Mouse (Mus musculus) neural tube, embryonic 12.5 days (tissue): Measurements from ENCODE around the gene Lep. TPM values are rescaled to one million over a fixed set of nuclear protein-coding genes. Genes with fewer than 3 reads are reported as not detected.

Source experiments
- microRNA-seq: library from miRNA; unstranded; fragments of <30 nt; microRNA quantifications from one replicate; pipeline ENCODE4, GENCODE M21; 2017
- polyA plus RNA-seq: library from polyadenylated mRNA; unstranded; fragments of >200 nt; fragmentation: Nextera tagmentation; extraction: Ambion mirVana; gene quantifications from 2 replicates; pipeline ENCODE4 v1.2.1, GENCODE M21; 2016

The Lep gene
- polyA plus RNA-seq, 1 experiment from 2014 or later, result not detected

Small RNA genes lying within 50 kb of the gene (microRNA-seq; reads per million reads assigned to microRNA genes)
- gene Mir129-1, result 6.3 reads per million, percentile 18 among the genes with 10 or more reads in this experiment

Other genes with a start within 250 kb of the Lep start
- 6.5 and 6.9 TPM in 2 replicates for gene Lrrc4, start 228.5 kb upstream of the Lep start, polyA plus RNA-seq
- 50.3 and 56.0 TPM in 2 replicates for gene Rbm28, start 104.8 kb downstream of the Lep start, polyA plus RNA-seq
- 2.1 and 2.9 TPM in 2 replicates for gene Prrt4, start 119.4 kb downstream of the Lep start, polyA plus RNA-seq
- 65.0 and 69.5 TPM in 2 replicates for gene Impdh1, start 156.1 kb downstream of the Lep start, polyA plus RNA-seq
- 28.1 and 30.9 TPM in 2 replicates for gene Hilpda, start 212.3 kb downstream of the Lep start, polyA plus RNA-seq
- 0.45 and 0.71 TPM in 2 replicates for gene Fam71f2, start 219.4 kb downstream of the Lep start, polyA plus RNA-seq